Mouse (Mus musculus) liver, adult 10 weeks (tissue): Measurements from ENCODE around the gene Vmn1r237. TPM values are rescaled to one million over a fixed set of nuclear protein-coding genes. Genes with fewer than 3 reads are reported as not detected.

ENCODE experiments used
- polyA plus RNA-seq: library from polyadenylated mRNA; stranded (reverse); fragments of 350-450 nt; fragmentation: Illumina TruSeq; extraction: RNeasy Lipid Tissue Mini Kit (QIAGEN cat#74804); gene quantifications from one replicate; pipeline ENCODE4 v1.2.3, GENCODE M21; 2014; ENCODE audit warnings: low read depth, low replicate concordance

Vmn1r237 gene
- not detected for polyA plus RNA-seq

DNA sequence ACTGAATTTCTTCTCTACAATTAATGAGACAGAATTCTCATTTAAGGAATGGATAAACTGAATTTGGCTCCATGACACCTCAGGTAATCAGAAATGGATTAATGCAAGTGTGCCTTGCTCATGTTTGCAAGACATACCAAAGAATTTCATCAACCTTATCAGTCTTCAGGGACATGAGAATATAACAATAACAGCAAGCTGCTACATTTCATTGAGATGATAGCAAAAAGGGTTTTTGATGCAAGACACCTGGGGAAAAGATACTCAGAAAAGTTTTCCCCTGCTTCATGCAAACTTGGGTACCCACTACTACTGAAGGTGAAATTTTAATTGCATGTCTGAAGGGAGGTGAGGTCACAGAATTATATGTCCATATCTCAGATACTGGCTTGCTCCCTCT, at the start of gene Vmn1r237:
Vmn1r237 (plus strand) TSS at position 301 of the 400 bp plus-strand sequence.

DNA sequence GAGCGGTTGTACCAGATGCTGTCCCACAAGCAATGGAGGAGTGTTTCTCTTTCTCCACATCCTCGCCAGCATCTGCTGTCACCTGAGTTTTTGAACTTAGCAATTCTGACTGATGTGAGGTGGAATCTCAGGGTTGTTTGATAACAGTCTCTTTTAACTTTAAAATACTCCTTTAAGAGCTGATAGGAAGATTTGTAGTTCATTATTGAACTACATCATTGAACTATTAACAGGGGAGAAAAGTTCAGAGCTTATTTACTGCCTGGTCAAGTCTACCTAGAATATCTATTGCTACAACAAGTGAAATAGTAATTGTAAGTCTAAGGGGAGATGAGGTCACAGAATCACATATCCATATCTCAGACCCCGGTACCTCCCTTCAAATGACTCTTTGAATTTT, 29.0 kb upstream of the Vmn1r237 start, which contains the start of gene Vmn1r236:
Vmn1r236 (plus strand) TSS at position 301 of the 400 bp plus-strand sequence.

Other genes with a start within 250 kb of the Vmn1r237 start
- gene Vmn1r234, start 85.8 kb upstream of the Vmn1r237 start, polyA plus RNA-seq = not detected
- gene Vmn1r235, start 55.5 kb upstream of the Vmn1r237 start, polyA plus RNA-seq = not detected
- gene Vmn1r236, start 28.9 kb upstream of the Vmn1r237 start, polyA plus RNA-seq = not detected
- gene Zfp677, start 71.9 kb downstream of the Vmn1r237 start, polyA plus RNA-seq = 1.9 TPM
- 8.2 TPM for gene Zfp54, start 111.4 kb downstream of the Vmn1r237 start, polyA plus RNA-seq
- 13.6 TPM for gene Zfp51, start 138.5 kb downstream of the Vmn1r237 start, polyA plus RNA-seq
- gene Zfp53, start 177.1 kb downstream of the Vmn1r237 start, polyA plus RNA-seq = 14.6 TPM
- gene Zfp52, start 223.7 kb downstream of the Vmn1r237 start, polyA plus RNA-seq = 1.9 TPM